Mouse (Mus musculus): ENCODE measurements around the gene Olfr211.
A peak's percentile ranks its signal among the peaks of the same experiment; 100 is the strongest.
"Not testable (repeated sequence)": the region's sequence is repeated elsewhere in the genome, so short reads cannot be mapped to it uniquely, and the experiment has no call there.

Olfr211 gene

GRCm38 (mm10) chr6:116488791-116489190 lies at the start of gene Olfr211:
Gene Olfr211, plus strand, starts transcription at chr6:116489091.
- no peak for DNase-seq (ENCODE audit: low read depth)

GRCm38 (mm10) chr6:116439531-116439930 lies 49.4 kb upstream of the Olfr211 start:
- DNase-seq (ENCODE audit: low read depth) = no peak

- DNase-seq (ENCODE audit: low read depth) = no peak
Measured at GRCm38 (mm10) chr6:116440447-116440846, 48.4 kb upstream of the Olfr211 start.

GRCm38 (mm10) chr6:116440849-116441248 lies 48.0 kb upstream of the Olfr211 start:
- no peak for DNase-seq (ENCODE audit: low read depth)

- DNase-seq (ENCODE audit: low read depth) = no peak
Measured at GRCm38 (mm10) chr6:116455781-116456180, 33.1 kb upstream of the Olfr211 start.

- DNase-seq (ENCODE audit: low read depth) = no peak
Measured at GRCm38 (mm10) chr6:116456482-116456881, 32.4 kb upstream of the Olfr211 start.

- DNase-seq (ENCODE audit: low read depth) = no peak
Measured at GRCm38 (mm10) chr6:116458728-116459127, 30.2 kb upstream of the Olfr211 start.

- no peak for DNase-seq (ENCODE audit: low read depth)
Measured at GRCm38 (mm10) chr6:116459232-116459631, 29.7 kb upstream of the Olfr211 start.

- no peak for DNase-seq (ENCODE audit: low read depth)
Measured at GRCm38 (mm10) chr6:116460544-116461283, 28.2 kb upstream of the Olfr211 start, which contains the start of gene Alox5. Gene Alox5, minus strand, starts transcription at chr6:116461178.

GRCm38 (mm10) chr6:116468081-116468480 lies 20.8 kb upstream of the Olfr211 start:
- DNase-seq (ENCODE audit: low read depth) = peak; percentile 73

GRCm38 (mm10) chr6:116485081-116485480 lies 3.8 kb upstream of the Olfr211 start:
- DNase-seq (ENCODE audit: low read depth) = no peak

- DNase-seq (ENCODE audit: low read depth) = no peak
Measured at GRCm38 (mm10) chr6:116486833-116487232, 2.1 kb upstream of the Olfr211 start.

GRCm38 (mm10) chr6:116493742-116494141 lies 4.9 kb downstream of the Olfr211 start:
- no peak for DNase-seq (ENCODE audit: low read depth)

- no peak for DNase-seq (ENCODE audit: low read depth)
Measured at GRCm38 (mm10) chr6:116495960-116496359, 7.1 kb downstream of the Olfr211 start.

- DNase-seq (ENCODE audit: low read depth) = not testable (repeated sequence)
Measured at GRCm38 (mm10) chr6:116506302-116507003, 17.6 kb downstream of the Olfr211 start, which contains the start of gene Olfr212. Gene Olfr212, plus strand, starts transcription at chr6:116506516.

- DNase-seq (ENCODE audit: low read depth) = no peak
Measured at GRCm38 (mm10) chr6:116514832-116515231, 25.9 kb downstream of the Olfr211 start.

GRCm38 (mm10) chr6:116538156-116538555 lies 49.3 kb downstream of the Olfr211 start, which contains the start of gene Olfr213:
Gene Olfr213, plus strand, starts transcription at chr6:116538456.
- no peak for DNase-seq (ENCODE audit: low read depth)

- DNase-seq (ENCODE audit: low read depth) = no peak
Measured at GRCm38 (mm10) chr6:116542500-116542899, 53.6 kb downstream of the Olfr211 start.

Measured in NIH3T3 (cell line).